ENCODE assay signal across 9 mouse cellular contexts in the genomic region with DNA sequence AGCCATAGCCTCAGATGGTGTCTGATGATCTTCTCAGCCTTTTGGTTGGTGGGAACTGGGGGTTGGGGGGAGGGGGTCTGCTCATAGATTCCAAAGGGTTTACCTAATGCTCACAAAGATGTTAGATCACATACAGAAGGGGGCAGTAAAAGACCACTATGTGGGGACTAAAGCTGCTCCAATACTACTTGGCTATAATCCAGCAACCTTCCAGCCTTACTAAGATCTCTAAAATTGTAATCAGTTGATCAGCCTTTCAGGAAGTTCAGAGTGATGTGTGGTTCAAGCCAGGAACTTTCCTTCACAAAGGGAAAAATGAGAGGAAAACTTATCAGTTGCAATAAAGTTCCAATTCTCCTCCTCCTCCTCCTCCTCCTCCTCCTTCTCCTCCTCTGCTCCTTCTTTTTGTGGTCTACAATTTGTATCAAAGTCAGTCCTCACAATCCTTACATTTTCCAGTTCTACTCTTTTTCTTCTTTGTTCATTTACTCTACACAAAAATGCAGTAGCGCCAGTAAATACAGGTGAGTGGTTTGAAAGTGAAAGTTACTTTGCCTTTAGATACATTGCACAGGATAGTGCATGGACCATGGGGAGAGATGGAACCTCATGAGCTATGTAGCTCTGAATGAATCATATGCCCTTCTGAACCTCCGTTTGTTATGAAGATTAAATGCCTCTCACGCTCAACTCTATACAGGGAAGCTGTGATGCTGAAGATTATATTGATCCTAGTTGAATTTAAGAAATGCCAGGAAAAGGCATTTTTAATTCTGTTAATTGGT. TPM values are rescaled to one million over a fixed set of nuclear protein-coding genes. Genes with fewer than 3 reads are reported as not detected.
DNase-seq lines count a peak whose midpoint lies in the region; ATAC-seq and TF ChIP-seq lines count a peak whose summit lies in the region.
"Had no signal": no experiment of that assay in that cellular context is flagged by ENCODE, and none has a peak within 500 bp of the region (broad histone marks: within the 10 kb centered on the region; RNA-seq: fewer than 3 reads in every experiment).

No protein-coding gene starts in this region.

- H3K27ac ChIP-seq in CH12.LX (ENCODE audit: insufficient read depth, low read depth): 0 out of 2 replicates have a peak overlapping the region, but pooled peaks have one; percentile 20
- no peak overlapping the region for H3K27ac ChIP-seq in lung, embryonic 16.5 days (ENCODE audit: low read length)
- H3K27ac ChIP-seq in forebrain, embryonic 13.5 days: no peak overlapping the region

- peaks cover 10 to 11% of the 10 kb centered on the region in 2 experiments for H3K36me3 ChIP-seq in CH12.LX (replicated peaks in 1 of 2; ENCODE audit: control insufficient read depth in 1 of 2, insufficient read depth in 1 of 2, low read length in 1 of 2)
- peaks cover 7% of the 10 kb centered on the region for H3K36me3 ChIP-seq in lung, embryonic 16.5 days (ENCODE audit: control insufficient read depth, insufficient read depth, low read length)
- peaks cover 11% of the 10 kb centered on the region for H3K36me3 ChIP-seq in forebrain, embryonic 13.5 days (ENCODE audit: poor library complexity, severe bottlenecking)

- peak overlapping the region; percentile 85 for H3K4me2 ChIP-seq in CH12.LX (ENCODE audit: insufficient read depth, low read depth, poor library complexity, severe bottlenecking)
- H3K4me2 ChIP-seq in lung, embryonic 16.5 days (ENCODE audit: low read depth, low read length): no peak overlapping the region
- H3K4me2 ChIP-seq in forebrain, embryonic 13.5 days: no peak overlapping the region

- peak; percentile 99 for TF ChIP-seq RAD21 in CH12.LX (IDR thresholded peaks at IDR 0.05; ENCODE audit: low read depth, low read length)

- in situ Hi-C loops in CH12.LX (cut with MboI; ENCODE audit: low pct_ligation_motif_present, low pct_unique_long_range_greater_than_20kb, low sequenced_read_pairs): loop anchor here (5.0 to 25.0 kb wide), 4 partner anchors 57 to 692 kb away; a partner anchor contains a TSS

- no peak for TF ChIP-seq POLR2A in CH12.LX (IDR thresholded peaks at IDR 0.05; ENCODE audit: low read depth, low read length)

- peak overlapping the region in 1 of 3 experiments; percentile 6 for H3K4me3 ChIP-seq in CH12.LX (replicated peaks in 1 of 3; ENCODE audit: low read depth in 2 of 3, low read length in 2 of 3, poor library complexity in 1 of 3)
- no peak overlapping the region for H3K4me3 ChIP-seq in lung, embryonic 16.5 days (ENCODE audit: low read length)
- no peak overlapping the region for H3K4me3 ChIP-seq in forebrain, embryonic 13.5 days

- peak; percentile 41 for DNase-seq in kidney, adult 9 months
- no peak for DNase-seq in kidney, adult 11 months
- peak; percentile 81 for DNase-seq in CH12.LX (ENCODE audit: extremely low read depth)
- peak; percentile 38 for DNase-seq in c-Kit-positive CD71-negative TER-119-negative erythroid progenitor cells, embryonic 14.5 days (ENCODE audit: low read depth)
- no peak for DNase-seq in adrenal gland, postnatal 10 days
- no peak for DNase-seq in layer of hippocampus, adult 9-11 months

- ATAC-seq in lung, embryonic 16.5 days (ENCODE audit: low read depth): peak; percentile 39; the same call in 1 of the 2 replicates
- ATAC-seq in forebrain, embryonic 13.5 days: no peak

- peak; percentile 32 to 97; a peak in 2 of 4 replicates for TF ChIP-seq CTCF in CH12.LX (conservative IDR thresholded peaks at IDR 0.05 in 1 of 2, IDR thresholded peaks at IDR 0.05 in 1 of 2; ENCODE audit: low read depth in 2 of 2, low read length in 2 of 2)

- no peaks in the 10 kb centered on the region for H3K27me3 ChIP-seq in CH12.LX (replicated peaks)
- no peaks in the 10 kb centered on the region for H3K27me3 ChIP-seq in lung, embryonic 16.5 days (ENCODE audit: control insufficient read depth, insufficient read depth, low read depth, low read length)
- no peaks in the 10 kb centered on the region for H3K27me3 ChIP-seq in forebrain, embryonic 13.5 days

- peaks cover 32% of the 10 kb centered on the region for H3K79me2 ChIP-seq in CH12.LX (replicated peaks; ENCODE audit: control insufficient read depth, extremely low read depth, insufficient read depth, poor library complexity, severe bottlenecking)

- peak overlapping the region; percentile 17; the same call in 1 of the 2 replicates for H3K9ac ChIP-seq in CH12.LX (ENCODE audit: insufficient read depth, low read depth)
- H3K9ac ChIP-seq in lung, embryonic 16.5 days (ENCODE audit: low read length): no peak overlapping the region
- H3K9ac ChIP-seq in forebrain, embryonic 13.5 days: no peak overlapping the region

- H3K9me3 ChIP-seq in CH12.LX (replicated peaks; ENCODE audit: low read length): no peaks in the 10 kb centered on the region
- H3K9me3 ChIP-seq in lung, embryonic 16.5 days (ENCODE audit: control insufficient read depth, low read length): no peaks in the 10 kb centered on the region
- no peaks in the 10 kb centered on the region for H3K9me3 ChIP-seq in forebrain, embryonic 13.5 days (replicated peaks)

- 70% methylated on average over 3 of the region's 3 CpGs for WGBS in lung, embryonic 16.5 days
- 88% methylated on average over 3 of the region's 3 CpGs for WGBS in forebrain, embryonic 13.5 days

- dilution Hi-C loops in CH12.LX (cut with MboI; ENCODE audit: extremely low pct_ligation_motif_present, extremely low pct_unique_long_range_greater_than_20kb, low sequenced_read_pairs): no loop called here

- no peak for TF ChIP-seq EP300 in CH12.LX (IDR thresholded peaks at IDR 0.05; ENCODE audit: low read length)

- H3K4me1 ChIP-seq in CH12.LX (ENCODE audit: control insufficient read depth in 1 of 2, insufficient read depth in 2 of 2): peaks cover 11 to 33% of the 10 kb centered on the region in 2 experiments
- H3K4me1 ChIP-seq in lung, embryonic 16.5 days (replicated peaks; ENCODE audit: control insufficient read depth, insufficient read depth, low read length): peaks cover 10% of the 10 kb centered on the region
- H3K4me1 ChIP-seq in forebrain, embryonic 13.5 days: peaks cover 20% of the 10 kb centered on the region

TF ChIP-seq in CH12.LX, 34 proteins besides CTCF, POLR2A, EP300 and RAD21 (continues in another document):
- TF ChIP-seq SIN3A (IDR thresholded peaks at IDR 0.05; ENCODE audit: low read length): peak; percentile 38; the same call in 1 of the 2 replicates
- TF ChIP-seq TCF12 (IDR thresholded peaks at IDR 0.05; ENCODE audit: low read depth, low read length): 0 out of 2 replicates have a peak, but pooled peaks have one; percentile 35
- peak; percentile 62; the same call in 1 of the 2 replicates for TF ChIP-seq MEF2A (IDR thresholded peaks at IDR 0.05; ENCODE audit: borderline replicate concordance, low read depth, low read length)
- TF ChIP-seq IRF4 (IDR thresholded peaks at IDR 0.05; ENCODE audit: low read depth, low read length): peak; percentile 60; the same call in 1 of the 2 replicates
- TF ChIP-seq ETS1 (conservative IDR thresholded peaks at IDR 0.05; ENCODE audit: low read depth, low read length): no peak
- TF ChIP-seq ZMIZ1 (IDR thresholded peaks at IDR 0.05; ENCODE audit: low read depth, low read length): no peak
- TF ChIP-seq JUN (IDR thresholded peaks at IDR 0.05; ENCODE audit: insufficient read depth, low read depth, low read length): peak; percentile 35; the same call in 1 of the 2 replicates
- 0 out of 2 replicates have a peak, but pooled peaks have one; percentile 26 for TF ChIP-seq HCFC1 (IDR thresholded peaks at IDR 0.05; ENCODE audit: low read depth, low read length)
- peak; percentile 81 for TF ChIP-seq JUND (conservative IDR thresholded peaks at IDR 0.05; ENCODE audit: low read depth, low read length)
- no peak for TF ChIP-seq UBTF (IDR thresholded peaks at IDR 0.05; ENCODE audit: low read depth, low read length)
- peak; percentile 14; the same call in 1 of the 2 replicates for TF ChIP-seq CHD1 (IDR thresholded peaks at IDR 0.05; ENCODE audit: low read depth, low read length)
- peak; percentile 99 for TF ChIP-seq ZC3H11A (IDR thresholded peaks at IDR 0.05; ENCODE audit: low read depth, low read length)
- TF ChIP-seq SMC3 (IDR thresholded peaks at IDR 0.05; ENCODE audit: low read depth, low read length): peak; percentile 98

RNA-seq across cellular contexts. Expression of a gene that starts 1.7 kb away (rescaled TPM):
- total RNA-seq in CH12.LX (2012; rRNA removed): 643 and 706 TPM in 2 replicates
- total RNA-seq in CH12.LX (2014; rRNA removed): 410 and 438 TPM in 2 replicates
- 533 and 622 TPM in 2 replicates for polyA plus RNA-seq in CH12.LX (2012; ENCODE audit: insufficient read length, low read depth)
- polyA plus RNA-seq in lung, embryonic 16.5 days (2015; fragmentation: Nextera tagmentation; extraction: Ambion mirVana): 142 and 143 TPM in 2 replicates
- 100 to 1,000 TPM; 385 to 411 TPM for total RNA-seq in adrenal gland, postnatal 10 days (2021)
- 129 and 147 TPM in 2 replicates for polyA plus RNA-seq in forebrain, embryonic 13.5 days (2015; fragmentation: Nextera tagmentation; extraction: Ambion mirVana)

RNA-seq across cellular contexts. Expression of a gene that starts 1.7 kb away (rescaled TPM):
- total RNA-seq in CH12.LX (2012; rRNA removed): 0.42 TPM in 1 of 2 replicates, not detected in the other
- total RNA-seq in CH12.LX (2014; rRNA removed): not detected in 2 replicates
- 0.87 TPM in 1 of 2 replicates, not detected in the other for polyA plus RNA-seq in CH12.LX (2012; ENCODE audit: insufficient read length, low read depth)
- polyA plus RNA-seq in lung, embryonic 16.5 days (2015; fragmentation: Nextera tagmentation; extraction: Ambion mirVana): 0.55 TPM in 1 of 2 replicates, not detected in the other
- not detected for total RNA-seq in adrenal gland, postnatal 10 days (2021)
- not detected in 2 replicates for polyA plus RNA-seq in forebrain, embryonic 13.5 days (2015; fragmentation: Nextera tagmentation; extraction: Ambion mirVana)
- total RNA-seq: common myeloid progenitor, adult 5-6 weeks had no signal

RNA-seq across cellular contexts. Expression of a gene that starts 3.2 kb away (rescaled TPM):
- 3.9 TPM in 2 replicates for total RNA-seq in CH12.LX (2012; rRNA removed)
- total RNA-seq in CH12.LX (2014; rRNA removed): 1.7 and 1.9 TPM in 2 replicates
- polyA plus RNA-seq in CH12.LX (2012; ENCODE audit: insufficient read length, low read depth): 2.0 and 2.9 TPM in 2 replicates
- polyA plus RNA-seq in lung, embryonic 16.5 days (2015; fragmentation: Nextera tagmentation; extraction: Ambion mirVana): 1.9 and 2.6 TPM in 2 replicates
- under 1 TPM; 0.42 to 0.51 TPM for total RNA-seq in adrenal gland, postnatal 10 days (2021)
- polyA plus RNA-seq in forebrain, embryonic 13.5 days (2015; fragmentation: Nextera tagmentation; extraction: Ambion mirVana): 0.61 and 1.4 TPM in 2 replicates
- total RNA-seq: common myeloid progenitor, adult 5-6 weeks had no signal

RNA-seq across cellular contexts. Expression of a gene that starts 16.9 kb away (rescaled TPM):
- total RNA-seq in CH12.LX (2012; rRNA removed) (1.0 and 3.6 TPM in 2 replicates), CH12.LX (2014; rRNA removed) (0.17 and 0.30 TPM in 2 replicates)
- polyA plus RNA-seq in CH12.LX (2012; ENCODE audit: insufficient read length, low read depth): 0.35 and 1.1 TPM in 2 replicates
- polyA plus RNA-seq in lung, embryonic 16.5 days (2015; fragmentation: Nextera tagmentation; extraction: Ambion mirVana): 8.9 and 9.1 TPM in 2 replicates
- 1 to 10 TPM; 4.6 to 8.5 TPM for total RNA-seq in adrenal gland, postnatal 10 days (2021)
- polyA plus RNA-seq in forebrain, embryonic 13.5 days (2015; fragmentation: Nextera tagmentation; extraction: Ambion mirVana): 0.23 and 0.29 TPM in 2 replicates

RNA-seq across cellular contexts. Expression of a gene that starts 50.5 kb away (rescaled TPM):
- total RNA-seq in CH12.LX (2012; rRNA removed) (not detected in 2 replicates), CH12.LX (2014; rRNA removed) (not detected in 2 replicates)
- not detected in 2 replicates for polyA plus RNA-seq in CH12.LX (2012; ENCODE audit: insufficient read length, low read depth)
- 0.19 TPM in 1 of 2 replicates, not detected in the other for polyA plus RNA-seq in lung, embryonic 16.5 days (2015; fragmentation: Nextera tagmentation; extraction: Ambion mirVana)
- 10 to 100 TPM in 1 of 2 experiments, 1 to 10 TPM in 1; 2.6 to 14.2 TPM for total RNA-seq in adrenal gland, postnatal 10 days (2021)
- polyA plus RNA-seq in forebrain, embryonic 13.5 days (2015; fragmentation: Nextera tagmentation; extraction: Ambion mirVana): not detected in 2 replicates
- total RNA-seq: common myeloid progenitor, adult 5-6 weeks had no signal

Comparison
In these comparisons a context has a peak if more than half of its experiments do, and no peak if none do; other contexts are left out.
1. DNase-seq: peak in kidney, adult 9 months (single experiment), CH12.LX (single experiment) and c-Kit-positive CD71-negative TER-119-negative erythroid progenitor cells, embryonic 14.5 days (single experiment); none in kidney, adult 11 months (single experiment), adrenal gland, postnatal 10 days (single experiment) and layer of hippocampus, adult 9-11 months (single experiment).